Mouse (Mus musculus) olfactory bulb, adult 2 months (tissue): ENCODE measurements at regions not wholly inside any gene's neighbourhood (a gene's known extent, or its start where the extent isn't known, plus 50 kb on each side); places are given as distances from the start of the nearest gene placed in this dataset.

Experiments used
- CTCF ChIP-seq: fragments of 200-500 bp; IDR thresholded peaks from 2 replicates; pipeline ENCODE4 v1.5.1; 2012; ENCODE audit warnings: low read depth, mild to moderate bottlenecking, low read length, moderate library complexity; ENCODE audit not compliant: insufficient read depth
- POLR2A ChIP-seq: fragments of 200-500 bp; IDR thresholded peaks from 2 replicates; pipeline ENCODE4 v1.6.1; 2012; ENCODE audit warnings: mild to moderate bottlenecking, low read depth, low read length, moderate library complexity; ENCODE audit not compliant: insufficient read depth

- TF ChIP-seq POLR2A (no peak), CTCF (no peak)
Observed at GRCm38 (mm10) chr15:63123123-63123688, 721.8 kb downstream of the Gsdmc2 start.
